Mouse (Mus musculus) central nervous system, embryonic 18 days (tissue): ENCODE measurements around the gene Slc26a5. TPM values are rescaled to one million over a fixed set of nuclear protein-coding genes. Genes with fewer than 3 reads are reported as not detected.

Experiments used
- polyA plus RNA-seq: library from polyadenylated mRNA; depleted of rRNA; stranded (reverse); fragments of >200 nt; gene quantifications from 2 replicates; pipeline ENCODE4 v1.2.3, GENCODE M21; 2012; rRNA removed

Slc26a5 gene
- polyA plus RNA-seq = 0.25 and 0.34 TPM in 2 replicates

DNA sequence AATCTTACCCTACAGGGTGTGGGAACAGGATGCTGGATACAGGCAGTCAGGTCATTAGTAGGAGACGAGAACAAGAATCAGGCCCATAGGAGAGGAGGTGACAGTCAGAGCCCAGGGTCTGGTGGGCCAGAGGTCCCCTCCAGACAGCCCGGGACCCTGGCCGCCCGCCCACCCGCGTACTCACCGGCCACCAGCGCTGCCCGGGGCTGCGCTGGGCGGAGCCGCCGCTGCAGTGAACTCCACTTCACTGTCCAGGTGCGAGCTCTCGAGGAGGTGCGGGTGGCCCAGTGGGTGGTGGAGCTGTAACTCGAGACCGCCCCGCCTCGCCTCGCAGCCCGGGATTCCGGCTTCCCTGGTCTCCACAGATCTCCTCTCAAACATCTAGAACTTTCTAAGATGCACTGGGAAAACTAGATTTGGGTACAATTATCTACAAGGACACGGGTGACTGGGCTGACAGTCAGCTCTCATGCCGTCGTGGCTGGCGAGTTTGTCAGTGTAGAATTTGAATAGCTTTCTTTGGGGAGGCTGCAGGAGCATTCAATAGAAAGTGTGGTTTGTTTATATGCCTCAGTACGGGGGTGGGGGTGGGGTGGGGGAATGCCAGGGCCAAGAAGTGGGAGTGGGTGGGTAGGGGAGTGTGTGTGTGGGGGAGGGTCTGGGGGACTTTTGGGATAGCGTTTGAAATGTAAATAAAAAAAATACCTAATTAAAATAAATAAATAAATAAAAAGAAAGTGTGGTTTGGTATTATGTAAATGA is at the start of gene Slc26a5:
TSS of gene Slc26a5 (minus strand) at position 259 of the 762 bp plus-strand sequence.

DNA sequence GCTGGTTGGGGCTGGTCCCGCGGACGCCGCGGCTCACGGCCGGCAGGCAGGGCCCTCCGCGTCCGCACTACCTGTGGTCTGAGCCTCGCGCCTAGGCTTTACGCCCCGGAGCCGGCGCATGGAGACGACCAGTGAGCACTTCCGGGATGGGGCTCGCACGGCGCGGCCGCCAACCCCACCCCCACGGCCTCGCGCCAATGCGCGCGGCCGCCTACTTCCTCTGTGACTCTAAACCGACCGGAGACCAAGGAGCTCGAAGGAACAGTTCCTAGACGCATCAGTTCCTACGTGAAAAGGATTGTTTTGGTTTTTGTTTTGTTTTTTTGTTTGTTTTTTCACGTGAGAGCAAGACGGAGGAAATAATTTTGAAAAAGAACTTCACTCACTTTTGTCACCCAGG is 80.4 kb downstream of the Slc26a5 start, which contains the start of the genes Dnajc2 and Psmc2:
TSS of gene Dnajc2 (minus strand) at position 199 of the 400 bp plus-strand sequence.
TSS of gene Psmc2 (plus strand) at position 231 of the 400 bp plus-strand sequence.

Other genes starting within 250 kb of the Slc26a5 start
- gene Fbxl13, start 220.0 kb downstream of the Slc26a5 start, polyA plus RNA-seq = 0.47 and 0.51 TPM in 2 replicates
- 94.5 and 95.0 TPM in 2 replicates for gene Armc10, start 219.8 kb downstream of the Slc26a5 start, polyA plus RNA-seq
- gene Napepld, start 164.2 kb downstream of the Slc26a5 start, polyA plus RNA-seq = 2.6 and 2.7 TPM in 2 replicates
- gene Pmpcb, start 128.5 kb downstream of the Slc26a5 start, polyA plus RNA-seq = 66.3 and 69.6 TPM in 2 replicates
- gene Dnajc2, start 80.4 kb downstream of the Slc26a5 start, polyA plus RNA-seq = 29.2 and 29.7 TPM in 2 replicates
- gene Psmc2, start 80.3 kb downstream of the Slc26a5 start, polyA plus RNA-seq = 98.6 and 103 TPM in 2 replicates